Mouse (Mus musculus) T-helper 2 cell (primary cell): ENCODE results near the gene Epb42.
"Not testable (repeated sequence)": the region's sequence is repeated elsewhere in the genome, so short reads cannot be mapped to it uniquely, and the experiment has no call there.

Experiments used
- in situ Hi-C: fragments of 300-600 bp; cut with MboI, MseI; formaldehyde crosslinking; loops from one replicate; pipeline ENCODE4 v1.15.1; 2025; ENCODE audit warnings: high pct_unique_total_duplicates

The Epb42 gene

GRCm38 (mm10) chr2:121036733-121037341 is at the start of gene Epb42:
TSS of gene Epb42 (minus strand) at chr2:121037072.
- in situ Hi-C loops, result no loop called here

GRCm38 (mm10) chr2:121085480-121086185 is 48.8 kb upstream of the Epb42 start, which contains the start of gene Tgm5:
TSS of gene Tgm5 (minus strand) at chr2:121085841.
- in situ Hi-C loops, result no loop called here

- in situ Hi-C loops, result no loop called here
Measured at GRCm38 (mm10) chr2:121082626-121083025, 45.8 kb upstream of the Epb42 start.

GRCm38 (mm10) chr2:121074747-121075146 is 37.9 kb upstream of the Epb42 start:
- in situ Hi-C loops, result no loop called here

- in situ Hi-C loops, result no loop called here
Measured at GRCm38 (mm10) chr2:121071871-121072270, 35.0 kb upstream of the Epb42 start.

GRCm38 (mm10) chr2:121069506-121069905 is 32.6 kb upstream of the Epb42 start:
- in situ Hi-C loops, result no loop called here

- in situ Hi-C loops, result no loop called here
Measured at GRCm38 (mm10) chr2:121067116-121067515, 30.2 kb upstream of the Epb42 start.

- in situ Hi-C loops, result no loop called here
Measured at GRCm38 (mm10) chr2:121061315-121061714, 24.4 kb upstream of the Epb42 start.

GRCm38 (mm10) chr2:121057997-121058396 is 21.1 kb upstream of the Epb42 start:
- in situ Hi-C loops, result loop anchor here (10.0 kb wide), 1 partner anchor 687 kb away; no protein-coding TSS in a partner anchor

GRCm38 (mm10) chr2:121055915-121056314 is 19.0 kb upstream of the Epb42 start:
- in situ Hi-C loops, result loop anchor here (10.0 kb wide), 1 partner anchor 689 kb away; no protein-coding TSS in a partner anchor

- in situ Hi-C loops, result loop anchor here (10.0 kb wide), 1 partner anchor 691 kb away; no protein-coding TSS in a partner anchor
Measured at GRCm38 (mm10) chr2:121054060-121054459, 17.2 kb upstream of the Epb42 start.

GRCm38 (mm10) chr2:121052176-121052575 is 15.3 kb upstream of the Epb42 start:
- in situ Hi-C loops, result loop anchor here (10.0 kb wide), 1 partner anchor 693 kb away; no protein-coding TSS in a partner anchor

- in situ Hi-C loops, result loop anchor here (5.0 kb wide), 1 partner anchor 47 kb away; no protein-coding TSS in a partner anchor
Measured at GRCm38 (mm10) chr2:121045653-121046052, 8.8 kb upstream of the Epb42 start.

GRCm38 (mm10) chr2:121041098-121041497 is 4.2 kb upstream of the Epb42 start:
- in situ Hi-C loops, result no loop called here

- in situ Hi-C loops, result no loop called here
Measured at GRCm38 (mm10) chr2:121039382-121039781, 2.5 kb upstream of the Epb42 start.

GRCm38 (mm10) chr2:121038851-121039250 is 2.0 kb upstream of the Epb42 start:
- in situ Hi-C loops, result not testable (repeated sequence)

GRCm38 (mm10) chr2:121022918-121023317 is 14.0 kb downstream of the Epb42 start:
- in situ Hi-C loops, result no loop called here

- in situ Hi-C loops, result no loop called here
Measured at GRCm38 (mm10) chr2:121017151-121017550, 19.7 kb downstream of the Epb42 start.

GRCm38 (mm10) chr2:121016226-121016625 is 20.6 kb downstream of the Epb42 start:
- in situ Hi-C loops, result no loop called here

- in situ Hi-C loops, result no loop called here
Measured at GRCm38 (mm10) chr2:121015507-121015906, 21.4 kb downstream of the Epb42 start.

GRCm38 (mm10) chr2:121012676-121013075 is 24.2 kb downstream of the Epb42 start:
- in situ Hi-C loops, result no loop called here

GRCm38 (mm10) chr2:121009071-121009677 is 27.7 kb downstream of the Epb42 start:
- in situ Hi-C loops, result no loop called here

GRCm38 (mm10) chr2:121008664-121009007 is 28.2 kb downstream of the Epb42 start:
- in situ Hi-C loops, result no loop called here
